Mouse (Mus musculus) midbrain, embryonic 14.5 days (tissue): ENCODE measurements at regions not wholly inside any gene's neighbourhood (a gene's known extent, or its start where the extent isn't known, plus 50 kb on each side); places are given as distances from the start of the nearest gene placed in this dataset.
A peak's percentile ranks its signal among the peaks of the same experiment; 100 is the strongest.

Experiments used
- ATAC-seq: fragments of 200-750 bp; cut with Nextera tagmentation; 2 replicates; pipeline ENCODE4 v1.8.0; 2017; ENCODE audit warnings: moderate number of reproducible peaks, moderate library complexity; ENCODE audit not compliant: low FRiP score, low TSS enrichment
- DNase-seq: peaks from one replicate; pipeline ENCODE4 v3.0.0-alpha.2; 2015
- H3K27ac ChIP-seq: fragments of 300-500 bp; sonication (generic); replicated peaks from 2 replicates; pipeline ENCODE4 v1.5.1; 2014; ENCODE audit warnings: mild to moderate bottlenecking, low read depth, low read length, moderate library complexity
- H3K27me3 ChIP-seq: fragments of 300-500 bp; sonication (generic); 2 replicates; pipeline ENCODE4 v1.6.1; 2014; ENCODE audit warnings: low read length, control low read depth, mixed read lengths; ENCODE audit not compliant: control insufficient read depth, insufficient read depth
- H3K36me3 ChIP-seq: fragments of 300-500 bp; sonication (generic); 2 replicates; pipeline ENCODE4 v1.6.1; 2014; ENCODE audit warnings: low read length, control low read depth; ENCODE audit not compliant: control insufficient read depth, insufficient read depth
- H3K4me1 ChIP-seq: fragments of 300-500 bp; sonication (generic); 2 replicates; pipeline ENCODE4 v1.6.1; 2014; ENCODE audit warnings: mild to moderate bottlenecking, antibody characterized with exemption, low read length, control low read depth; ENCODE audit not compliant: control insufficient read depth, insufficient read depth
- H3K4me2 ChIP-seq: fragments of 300-500 bp; sonication (generic); 2 replicates; pipeline ENCODE4 v1.6.1; 2014; ENCODE audit warnings: mild to moderate bottlenecking, low read length, moderate library complexity
- H3K4me3 ChIP-seq: fragments of 300-500 bp; sonication (generic); replicated peaks from 2 replicates; pipeline ENCODE4 v1.5.1; 2014; ENCODE audit warnings: low read depth, low read length
- H3K9ac ChIP-seq: fragments of 300-500 bp; sonication (generic); replicated peaks from 2 replicates; pipeline ENCODE4 v1.6.1; 2014; ENCODE audit warnings: mild to moderate bottlenecking, low read length, moderate library complexity
- H3K9me3 ChIP-seq: fragments of 300-500 bp; sonication (generic); 2 replicates; pipeline ENCODE4 v1.6.1; 2016; ENCODE audit warnings: low read length, control low read depth, mixed read lengths; ENCODE audit not compliant: control insufficient read depth
- WGBS: fragments of 180-500 bp; shearing (Covaris S2); extraction: QIAGEN DNeasy Blood & Tissue Kit; methylation state at CpG from one replicate; pipeline ENCODE4 v1.1.7; 2014; 5-methylcytosine and 5-hydroxymethylcytosine counted together

GRCm38 (mm10) chr9:101555011-101555673, 303.5 kb upstream of the Ppp2r3a start:
- no peaks in the 10 kb centered on the region for H3K4me1 ChIP-seq
- H3K4me2 ChIP-seq = no peak overlapping the region
- no peaks in the 10 kb centered on the region for H3K9me3 ChIP-seq
- ATAC-seq (no peak), DNase-seq (peak; percentile 11)
- no peak overlapping the region for H3K9ac ChIP-seq
- no peak overlapping the region for H3K27ac ChIP-seq
- no peaks in the 10 kb centered on the region for H3K27me3 ChIP-seq
- H3K36me3 ChIP-seq = no peaks in the 10 kb centered on the region
- H3K4me3 ChIP-seq = no peak overlapping the region
- WGBS = 61% methylated on average over 5 of the region's 5 CpGs

GRCm38 (mm10) chr9:101552789-101553188, 301.2 kb upstream of the Ppp2r3a start:
- H3K27ac ChIP-seq = no peak overlapping the region
- WGBS = 96% methylated on average over 6 of the region's 6 CpGs
- DNase-seq (no peak), ATAC-seq (no peak)
- H3K36me3 ChIP-seq = no peaks in the 10 kb centered on the region
- H3K4me2 ChIP-seq = no peak overlapping the region
- no peaks in the 10 kb centered on the region for H3K4me1 ChIP-seq
- H3K27me3 ChIP-seq = no peaks in the 10 kb centered on the region
- no peaks in the 10 kb centered on the region for H3K9me3 ChIP-seq
- no peak overlapping the region for H3K9ac ChIP-seq
- H3K4me3 ChIP-seq = no peak overlapping the region

- Histone ChIP-seq H3K9ac (no peak overlapping the region), H3K9me3 (no peaks in the 10 kb centered on the region), H3K36me3 (no peaks in the 10 kb centered on the region), H3K4me3 (no peak overlapping the region), H3K4me1 (no peaks in the 10 kb centered on the region), H3K4me2 (no peak overlapping the region), H3K27me3 (no peaks in the 10 kb centered on the region), H3K27ac (no peak overlapping the region)
- DNase-seq = no peak
- 67% methylated on average over 3 of the region's 3 CpGs for WGBS
- no peak for ATAC-seq
These were observed 299.7 kb upstream of the Ppp2r3a start for GRCm38 (mm10) chr9:101551256-101551655.

GRCm38 (mm10) chr9:101546213-101546832, 294.7 kb upstream of the Ppp2r3a start:
- Histone ChIP-seq H3K27ac (no peak overlapping the region), H3K4me1 (no peaks in the 10 kb centered on the region), H3K9ac (no peak overlapping the region), H3K27me3 (no peaks in the 10 kb centered on the region), H3K4me2 (no peak overlapping the region), H3K9me3 (no peaks in the 10 kb centered on the region), H3K36me3 (no peaks in the 10 kb centered on the region), H3K4me3 (no peak overlapping the region)
- ATAC-seq = peak; percentile 63
- WGBS = 74% methylated on average over 10 of the region's 10 CpGs
- DNase-seq = peak; percentile 69

- Histone ChIP-seq H3K4me3 (no peak overlapping the region), H3K9ac (no peak overlapping the region), H3K36me3 (no peaks in the 10 kb centered on the region), H3K9me3 (no peaks in the 10 kb centered on the region), H3K27me3 (no peaks in the 10 kb centered on the region), H3K4me1 (no peaks in the 10 kb centered on the region), H3K4me2 (no peak overlapping the region), H3K27ac (no peak overlapping the region)
- WGBS = 45% methylated on average over 7 of the region's 7 CpGs
- DNase-seq = peak; percentile 51
- ATAC-seq = no peak
These were observed 266.5 kb upstream of the Ppp2r3a start for GRCm38 (mm10) chr9:101518137-101518536.

GRCm38 (mm10) chr9:101510807-101511206, 259.2 kb upstream of the Ppp2r3a start:
- Histone ChIP-seq H3K27ac (no peak overlapping the region; the same call in 1 of the 2 replicates), H3K4me1 (peaks cover 8% of the 10 kb centered on the region; the same call in 1 of the 2 replicates), H3K4me2 (no peak overlapping the region), H3K9me3 (no peaks in the 10 kb centered on the region), H3K36me3 (no peaks in the 10 kb centered on the region), H3K27me3 (no peaks in the 10 kb centered on the region), H3K9ac (no peak overlapping the region), H3K4me3 (no peak overlapping the region)
- DNase-seq (peak; percentile 46), ATAC-seq (no peak)
- WGBS = 62% methylated on average over 3 of the region's 3 CpGs

- H3K4me1 ChIP-seq = peaks cover 8% of the 10 kb centered on the region; the same call in 1 of the 2 replicates
- 57% methylated on average over 9 of the region's 9 CpGs for WGBS
- no peak overlapping the region for H3K4me3 ChIP-seq
- H3K9ac ChIP-seq = no peak overlapping the region
- H3K27ac ChIP-seq = no peak overlapping the region
- H3K4me2 ChIP-seq = no peak overlapping the region
- no peak for ATAC-seq
- peak; percentile 29 for DNase-seq
- H3K9me3 ChIP-seq = no peaks in the 10 kb centered on the region
- H3K27me3 ChIP-seq = no peaks in the 10 kb centered on the region
- no peaks in the 10 kb centered on the region for H3K36me3 ChIP-seq
These were observed 257.6 kb upstream of the Ppp2r3a start for GRCm38 (mm10) chr9:101509196-101509595.

GRCm38 (mm10) chr9:101507023-101507690, 255.6 kb upstream of the Ppp2r3a start:
- no peak overlapping the region for H3K4me2 ChIP-seq
- no peak for ATAC-seq
- no peak overlapping the region for H3K4me3 ChIP-seq
- DNase-seq = no peak
- H3K9me3 ChIP-seq = no peaks in the 10 kb centered on the region
- H3K27ac ChIP-seq = no peak overlapping the region
- no peak overlapping the region for H3K9ac ChIP-seq
- H3K4me1 ChIP-seq = peaks cover 6% of the 10 kb centered on the region; the same call in 1 of the 2 replicates
- H3K27me3 ChIP-seq = no peaks in the 10 kb centered on the region
- WGBS = 84% methylated on average over 6 of the region's 6 CpGs
- no peaks in the 10 kb centered on the region for H3K36me3 ChIP-seq
